Mouse (Mus musculus) granulocyte monocyte progenitor cell, adult 5-6 weeks (primary cell): Measurements from ENCODE around the gene Disp2. TPM values are rescaled to one million over a fixed set of nuclear protein-coding genes. Genes with fewer than 3 reads are reported as not detected.

Experiments used
- ATAC-seq: replicated peaks from 2 replicates; pipeline ENCODE4 v1.8.0; 2016; ENCODE audit warnings: mild to moderate bottlenecking, moderate TSS enrichment, inconsistent platforms; ENCODE audit not compliant: poor library complexity, severe bottlenecking
- total RNA-seq, 2 experiments: library from RNA; stranded (forward) in 1 of 2; stranded (reverse) in 1 of 2; fragments of 200-712, 200-1000 nt in 1 of 2; fragments of >200 nt in 1 of 2; fragmentation: Nextera tagmentation in 1 of 2; gene quantifications; 2 replicates each; pipeline ENCODE4 v1.2.3; 2014 to 2017

Gene Disp2
- total RNA-seq (2014; fragmentation: Nextera tagmentation) (not detected in 2 replicates), total RNA-seq (2017) (not detected in 2 replicates)

DNA sequence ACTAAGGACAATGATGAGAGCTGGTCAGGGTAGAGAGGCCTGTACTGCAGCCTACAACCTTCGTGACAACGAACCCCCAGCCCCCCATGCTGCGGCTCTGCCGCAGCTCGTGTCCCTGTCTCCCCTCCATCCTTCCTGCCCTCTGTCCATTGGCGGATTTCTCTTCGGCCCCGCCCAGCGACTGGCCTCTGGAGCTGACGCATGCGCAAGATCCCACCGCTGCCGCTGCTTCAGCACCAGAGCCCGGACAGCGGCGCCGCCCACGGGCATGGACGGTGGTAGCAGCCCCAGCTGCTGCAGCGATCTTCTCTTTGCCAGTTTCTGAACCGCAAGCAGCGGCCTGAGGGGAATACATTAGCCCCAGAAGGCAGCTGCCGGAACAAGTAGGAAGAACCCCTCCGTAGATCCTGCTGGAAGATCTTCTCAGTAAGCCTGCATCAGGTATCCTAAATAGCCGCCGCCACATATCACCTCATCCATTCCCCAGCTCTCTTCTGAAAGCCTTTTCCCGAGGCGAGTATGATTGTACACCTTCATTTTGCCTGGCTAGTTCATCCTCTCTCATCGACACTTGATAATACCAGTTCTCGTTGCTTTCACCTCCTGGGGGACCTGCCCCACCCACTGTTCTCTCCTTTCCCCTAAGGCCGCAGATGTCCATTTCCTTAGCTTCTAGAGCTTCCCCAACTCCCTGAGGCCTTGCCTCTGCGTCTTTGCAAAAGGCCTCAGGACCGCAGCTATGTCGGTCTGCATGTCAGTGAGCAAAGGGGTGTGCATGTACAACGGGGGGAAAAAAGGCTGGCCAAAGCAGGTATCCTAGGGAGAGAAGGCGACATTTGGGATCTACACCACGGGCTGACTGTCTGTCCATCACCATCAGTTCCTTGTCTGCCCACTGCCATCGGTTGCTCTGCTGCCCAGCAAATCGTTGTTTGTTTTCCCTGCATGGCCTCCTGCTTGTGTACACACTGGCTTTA, at the start of gene Disp2:
Disp2 (plus strand) TSS at position 216 of the 977 bp plus-strand sequence.
- peak; percentile 94 for ATAC-seq

DNA sequence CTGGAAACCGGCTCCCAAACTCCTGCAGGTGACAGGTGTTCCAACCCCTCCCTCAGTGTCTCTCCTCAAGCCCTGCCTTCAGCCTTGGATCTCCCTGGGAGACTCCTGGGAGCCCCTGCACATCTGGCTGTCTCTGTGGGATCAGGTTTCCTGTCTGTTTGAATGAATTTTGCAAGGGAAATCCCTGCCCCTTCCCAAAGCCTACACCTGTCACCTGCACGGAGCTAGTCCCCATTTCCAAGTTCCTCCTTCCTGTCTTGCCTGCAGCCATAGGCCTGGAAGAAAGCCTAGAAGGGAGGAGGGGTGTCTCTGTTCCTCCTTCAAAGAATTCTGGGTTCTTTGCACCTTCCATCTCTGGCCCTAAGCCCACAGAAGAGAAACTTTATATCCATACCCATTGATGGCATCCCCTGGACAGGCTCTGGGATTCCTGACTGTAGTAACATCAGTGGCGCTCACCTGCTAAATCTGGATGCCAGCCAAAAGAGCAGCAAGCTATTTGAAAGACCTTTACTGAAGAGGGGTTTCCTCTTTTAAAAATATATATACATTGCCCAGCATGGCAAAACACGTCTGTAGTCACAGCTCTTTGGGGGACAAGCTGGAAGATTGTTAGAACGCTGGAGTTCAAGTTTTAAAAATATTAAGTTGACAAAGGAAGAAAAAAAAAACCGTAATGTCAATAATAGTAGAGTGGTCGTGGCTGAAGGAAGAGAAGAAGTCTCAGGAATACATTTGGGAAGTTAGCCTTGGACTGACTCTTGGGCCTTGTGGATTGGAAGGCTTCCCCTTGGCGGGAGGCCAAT, 49.5 kb upstream of the Disp2 start:
- no peak for ATAC-seq

DNA sequence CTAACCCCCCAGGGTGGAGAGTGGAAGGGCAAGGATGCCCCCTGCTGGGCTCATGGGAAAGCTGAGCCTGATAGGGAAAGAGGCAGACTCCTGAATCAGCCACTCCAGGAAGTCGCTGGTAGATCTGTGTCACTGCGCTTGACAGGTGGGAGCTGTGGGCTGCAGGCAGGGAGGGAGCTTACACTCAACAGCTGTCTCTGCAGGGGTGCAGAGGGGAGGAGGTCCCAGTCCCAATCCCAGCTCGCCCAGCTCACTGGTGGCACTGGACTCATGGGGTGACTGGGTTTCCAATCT, 49.0 kb upstream of the Disp2 start:
- peak; percentile 53 for ATAC-seq

DNA sequence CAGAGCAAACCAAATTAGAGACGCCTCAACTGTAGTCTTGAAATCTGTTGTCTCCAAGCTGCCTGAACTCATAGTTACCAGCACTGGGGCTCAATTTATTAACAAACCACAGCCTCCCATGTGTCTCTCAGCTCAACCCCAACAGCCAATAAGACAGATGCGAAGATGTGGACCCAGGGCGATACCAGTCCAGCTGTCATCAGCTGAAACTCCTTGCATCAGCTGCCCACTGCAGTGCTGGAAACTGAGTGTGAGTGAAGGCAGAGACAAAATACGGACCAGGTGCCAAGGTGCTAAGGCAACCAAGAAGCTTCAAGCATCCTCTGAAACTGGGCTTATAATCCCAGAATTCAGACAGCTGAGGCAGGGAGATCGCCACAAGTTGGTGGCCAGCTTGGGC, 47.5 kb upstream of the Disp2 start:
- ATAC-seq = no peak

DNA sequence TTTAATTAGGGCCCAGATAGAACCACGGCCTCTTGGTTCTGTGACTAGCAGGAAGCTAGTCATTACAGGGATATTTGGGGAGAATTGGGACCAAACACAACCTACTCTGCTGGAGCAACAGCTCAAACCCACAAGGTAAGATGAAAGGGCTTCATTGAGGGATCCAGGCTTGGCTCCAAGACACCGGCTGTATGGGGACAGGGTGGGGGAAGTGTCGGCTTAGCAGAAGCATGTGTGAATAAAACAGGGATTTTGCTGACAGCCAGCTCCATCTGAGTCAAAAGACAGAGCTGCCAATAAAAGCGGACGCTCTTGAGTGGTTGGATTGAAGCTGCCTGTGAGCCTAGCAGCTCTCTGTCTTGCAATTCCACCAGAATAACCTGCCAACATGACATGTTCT, 46.2 kb upstream of the Disp2 start:
- no peak for ATAC-seq

DNA sequence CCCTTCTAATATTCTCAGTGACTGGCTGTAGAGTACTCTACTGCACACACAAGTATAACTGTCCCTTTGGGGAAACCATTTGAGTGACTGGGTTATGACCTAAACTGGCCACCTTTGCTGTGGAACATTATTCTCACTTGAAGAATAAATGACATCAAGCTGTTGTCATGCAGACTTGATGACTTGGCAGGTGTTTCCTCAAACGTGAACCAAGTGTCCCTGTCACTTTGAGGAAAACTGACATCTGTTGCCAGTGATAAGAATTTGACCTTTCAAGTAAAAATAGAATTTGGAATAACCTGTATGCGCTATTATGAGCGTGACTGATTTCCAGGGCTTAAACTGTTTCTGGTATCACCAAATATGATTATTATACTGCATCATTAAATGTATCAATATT, 39.2 kb upstream of the Disp2 start:
- ATAC-seq = no peak

DNA sequence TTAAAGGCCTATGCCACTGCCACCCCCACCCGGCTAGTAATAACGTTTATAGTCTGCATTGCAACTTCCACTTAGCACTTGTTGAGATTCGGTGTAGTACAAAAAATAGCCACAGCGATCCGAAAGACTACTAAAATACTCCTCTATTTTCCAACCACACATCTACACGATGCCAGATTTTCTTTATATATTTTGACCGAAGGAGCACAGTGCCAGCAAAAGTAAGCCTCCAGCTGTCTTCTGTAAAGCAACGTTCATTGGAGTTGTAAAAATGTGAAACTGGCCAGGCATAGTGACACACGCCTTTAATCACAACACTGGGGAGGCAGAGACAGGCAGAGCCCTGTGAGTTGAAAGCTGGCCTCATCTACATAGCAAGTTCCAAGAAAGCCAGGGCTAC, 38.3 kb upstream of the Disp2 start:
- ATAC-seq = no peak

DNA sequence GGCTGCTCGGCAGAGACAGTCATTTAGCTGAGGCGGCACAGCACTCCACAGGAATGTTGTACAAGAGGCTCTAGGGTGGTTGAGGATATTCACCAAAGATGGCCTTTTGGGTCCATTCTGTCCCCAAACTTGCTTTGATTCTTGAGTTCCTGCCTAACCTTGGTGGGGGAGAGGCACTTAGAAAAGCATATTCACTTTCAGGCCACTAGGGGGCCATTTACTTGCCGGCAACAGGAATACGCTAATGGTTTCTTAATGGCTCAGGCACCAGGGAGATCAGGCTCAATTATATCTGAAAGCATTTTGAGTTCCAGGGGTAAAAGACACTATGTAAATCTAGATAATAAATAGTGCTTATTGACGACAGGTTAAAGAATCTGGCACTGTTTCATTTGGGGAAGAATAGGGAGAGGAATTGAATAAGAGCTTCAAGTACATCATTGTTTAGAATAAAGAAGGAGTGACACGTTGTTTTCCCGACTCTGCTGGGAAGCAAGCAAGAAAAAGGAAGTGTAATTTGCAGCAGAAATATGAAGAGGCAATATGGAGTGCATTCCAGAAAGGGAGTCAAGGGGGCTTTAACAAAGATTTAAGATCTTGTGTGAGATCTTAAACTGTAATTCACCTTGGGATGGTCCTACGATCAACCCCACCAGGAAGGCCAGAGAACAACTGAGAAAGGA, 36.1 kb upstream of the Disp2 start:
- peak; percentile 38 for ATAC-seq

DNA sequence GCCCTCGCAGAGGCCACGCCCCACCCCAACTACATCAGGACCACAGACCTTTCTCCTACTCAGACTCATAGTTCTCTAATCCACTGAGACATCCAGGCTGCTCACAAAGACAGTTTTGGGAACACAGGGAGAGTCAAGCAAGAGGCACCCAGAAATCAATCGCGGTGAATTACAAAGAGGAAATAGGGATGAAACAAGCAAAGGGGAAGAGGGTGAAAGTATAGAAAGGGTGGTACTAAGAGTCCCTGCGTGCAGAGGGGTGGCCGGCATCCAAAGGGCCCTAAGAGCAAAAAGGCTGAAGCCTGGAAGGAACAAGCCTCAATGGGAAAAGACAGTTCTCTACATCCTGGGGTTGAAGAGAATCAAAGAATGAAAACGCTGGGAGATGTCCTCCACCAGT, 34.9 kb upstream of the Disp2 start:
- peak; percentile 35 for ATAC-seq

DNA sequence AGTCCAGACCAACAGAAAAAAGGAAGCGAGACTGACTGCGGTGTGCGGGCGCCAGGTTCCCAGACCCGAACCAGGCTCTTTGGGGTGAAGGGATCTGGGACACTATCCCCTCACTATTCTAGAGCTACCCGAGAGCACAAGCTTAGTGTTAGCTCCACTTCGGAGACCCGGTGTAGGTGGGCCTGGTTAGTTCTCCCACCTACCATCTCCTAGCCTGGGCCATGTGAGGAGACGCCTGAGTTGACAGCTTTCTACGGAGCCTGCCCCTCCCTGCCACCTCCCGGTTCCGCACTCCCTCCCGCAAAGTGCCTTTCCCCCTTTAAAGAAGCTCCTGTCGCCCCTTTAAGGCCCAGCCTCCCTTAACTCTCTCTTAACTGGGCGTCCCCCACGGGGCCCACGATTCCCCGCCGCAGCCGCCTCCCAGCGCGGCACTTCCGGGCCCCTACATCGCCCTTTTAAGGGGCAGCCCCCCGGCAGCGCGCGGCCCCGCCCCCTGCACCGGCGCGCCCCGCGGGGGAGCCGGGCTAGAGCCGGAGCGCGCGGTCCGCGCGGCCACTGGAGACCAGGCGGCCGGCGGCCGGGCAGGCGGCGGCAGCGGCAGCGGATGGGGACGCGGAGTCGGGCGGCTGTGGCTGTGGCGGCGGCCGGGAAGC, 34.2 kb upstream of the Disp2 start, which contains the start of gene Inafm2:
Inafm2 (plus strand) TSS at position 527 of the 653 bp plus-strand sequence.
- peak; percentile 65 for ATAC-seq

DNA sequence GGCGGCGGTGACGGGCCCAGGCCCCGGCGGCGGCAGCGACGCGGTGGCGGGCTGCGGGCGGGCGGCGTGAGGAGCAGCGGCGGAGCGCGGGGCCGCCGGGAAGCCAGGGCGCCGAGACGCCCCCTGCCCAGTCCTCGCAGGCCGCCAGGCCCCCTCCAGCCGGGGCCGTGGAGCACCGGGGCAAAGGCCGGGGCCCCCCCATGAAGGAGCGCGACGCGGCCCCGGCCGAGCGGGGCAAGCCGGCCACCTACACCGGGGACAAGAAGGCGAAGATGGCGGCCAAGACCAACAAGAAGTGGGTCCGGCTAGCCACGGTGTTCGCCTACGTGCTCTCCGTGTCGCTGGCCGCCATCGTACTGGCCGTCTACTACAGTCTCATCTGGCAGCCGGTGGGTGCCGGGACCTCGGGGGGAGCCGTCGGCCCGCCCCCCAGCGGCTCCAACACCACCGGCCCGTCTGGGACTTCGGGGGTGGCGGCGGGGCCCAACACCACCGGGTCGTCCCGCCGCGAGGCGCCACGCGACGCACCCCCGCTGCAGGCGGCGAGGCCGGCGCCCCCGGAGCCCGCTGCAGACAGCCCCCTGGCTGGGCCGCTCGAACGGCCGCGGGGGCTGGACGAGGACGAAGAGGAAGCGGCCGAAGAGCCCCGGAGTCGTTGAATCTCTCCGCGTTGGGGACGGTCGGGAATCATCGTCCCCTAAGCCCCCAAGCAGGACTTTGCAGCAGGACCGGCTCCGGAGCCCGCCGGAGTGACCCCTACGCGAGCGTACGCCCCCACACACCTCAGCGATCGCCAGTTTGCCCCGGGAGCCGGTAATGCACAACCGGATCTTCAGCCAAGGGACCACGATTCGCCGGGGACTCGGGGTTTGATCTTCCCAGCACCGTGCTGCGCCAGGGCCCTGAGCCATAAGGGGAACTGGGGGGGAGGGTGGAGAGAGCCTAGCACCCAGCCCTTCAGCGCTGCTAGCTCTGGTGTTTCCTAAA, 33.3 kb upstream of the Disp2 start:
- peak; percentile 23 for ATAC-seq

DNA sequence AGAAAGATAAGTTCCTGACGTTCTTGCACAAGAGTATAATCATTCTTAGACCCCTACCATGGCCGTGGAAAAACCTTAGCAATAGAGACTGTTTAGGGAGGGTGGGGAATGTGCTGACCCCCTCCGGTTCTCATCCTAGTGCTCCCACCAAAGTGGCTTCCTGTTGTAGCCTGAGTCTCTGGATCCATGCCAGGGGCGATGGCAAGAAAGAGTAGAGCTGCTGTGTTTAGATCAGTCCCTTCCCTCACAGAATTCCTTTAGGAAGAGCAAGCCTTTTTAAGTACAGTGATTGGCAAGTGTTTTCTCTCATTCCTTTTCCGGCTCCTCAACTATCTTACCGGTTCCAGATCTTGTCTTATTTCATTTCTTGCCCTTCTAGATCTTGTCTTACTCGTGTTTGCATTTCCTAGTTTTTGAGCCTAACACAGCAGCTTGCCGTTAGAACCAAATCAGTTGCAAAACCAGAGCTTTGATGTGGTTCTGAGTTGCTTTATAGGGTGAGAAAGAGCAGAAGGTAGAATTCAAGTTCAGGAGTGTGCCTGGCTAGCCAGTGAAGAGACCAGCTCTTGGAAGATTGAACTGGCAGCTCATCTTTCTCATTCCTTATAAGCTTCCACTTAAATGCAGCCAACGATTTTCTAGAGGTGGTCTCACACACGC, 32.1 kb upstream of the Disp2 start:
- ATAC-seq = no peak

DNA sequence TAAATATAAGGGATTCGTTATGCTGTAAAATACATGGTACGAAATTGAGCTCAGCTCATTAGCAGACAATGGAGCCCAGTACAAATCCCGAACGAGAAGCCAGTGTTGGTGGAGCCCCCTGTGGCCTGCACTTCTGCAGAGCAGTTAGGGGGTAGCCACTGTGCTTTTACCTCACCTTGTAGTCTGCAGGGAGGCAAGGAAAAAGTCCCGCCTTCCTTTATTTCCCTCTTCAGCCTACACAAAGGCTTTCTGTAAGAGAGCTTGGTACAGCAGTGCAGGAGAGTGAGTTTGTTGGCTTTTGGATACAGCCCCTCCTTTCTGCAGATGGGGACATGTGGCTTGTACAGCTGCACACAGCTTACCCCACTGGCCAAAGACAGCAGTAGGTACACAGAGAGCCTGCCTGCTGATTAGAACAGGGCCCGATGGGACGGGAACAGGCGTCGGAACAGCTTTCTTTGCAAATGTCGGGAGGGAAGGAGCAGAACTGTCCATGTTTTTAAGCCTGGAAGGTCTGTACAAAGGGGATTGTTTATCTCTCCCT, 30.1 kb upstream of the Disp2 start:
- no peak for ATAC-seq

DNA sequence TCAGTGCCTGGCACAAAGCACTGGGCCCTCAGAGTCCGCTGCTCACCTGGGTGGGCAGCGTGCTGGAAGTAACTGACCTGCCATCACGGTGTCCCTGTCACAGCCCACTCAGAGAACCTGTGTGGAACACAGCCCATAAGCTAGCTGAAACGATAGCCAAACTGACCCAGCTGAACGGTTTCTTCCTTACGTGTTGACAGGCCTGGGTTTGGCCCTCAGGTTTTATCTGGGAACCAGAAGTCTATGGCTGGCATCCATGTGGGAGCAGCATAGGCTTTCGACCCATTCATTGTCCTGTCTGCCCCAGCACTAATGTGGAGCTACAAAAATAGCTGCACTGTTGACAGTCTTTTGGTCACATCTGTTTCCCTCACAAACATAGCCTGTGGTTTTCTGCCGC, 29.0 kb upstream of the Disp2 start:
- ATAC-seq = no peak

DNA sequence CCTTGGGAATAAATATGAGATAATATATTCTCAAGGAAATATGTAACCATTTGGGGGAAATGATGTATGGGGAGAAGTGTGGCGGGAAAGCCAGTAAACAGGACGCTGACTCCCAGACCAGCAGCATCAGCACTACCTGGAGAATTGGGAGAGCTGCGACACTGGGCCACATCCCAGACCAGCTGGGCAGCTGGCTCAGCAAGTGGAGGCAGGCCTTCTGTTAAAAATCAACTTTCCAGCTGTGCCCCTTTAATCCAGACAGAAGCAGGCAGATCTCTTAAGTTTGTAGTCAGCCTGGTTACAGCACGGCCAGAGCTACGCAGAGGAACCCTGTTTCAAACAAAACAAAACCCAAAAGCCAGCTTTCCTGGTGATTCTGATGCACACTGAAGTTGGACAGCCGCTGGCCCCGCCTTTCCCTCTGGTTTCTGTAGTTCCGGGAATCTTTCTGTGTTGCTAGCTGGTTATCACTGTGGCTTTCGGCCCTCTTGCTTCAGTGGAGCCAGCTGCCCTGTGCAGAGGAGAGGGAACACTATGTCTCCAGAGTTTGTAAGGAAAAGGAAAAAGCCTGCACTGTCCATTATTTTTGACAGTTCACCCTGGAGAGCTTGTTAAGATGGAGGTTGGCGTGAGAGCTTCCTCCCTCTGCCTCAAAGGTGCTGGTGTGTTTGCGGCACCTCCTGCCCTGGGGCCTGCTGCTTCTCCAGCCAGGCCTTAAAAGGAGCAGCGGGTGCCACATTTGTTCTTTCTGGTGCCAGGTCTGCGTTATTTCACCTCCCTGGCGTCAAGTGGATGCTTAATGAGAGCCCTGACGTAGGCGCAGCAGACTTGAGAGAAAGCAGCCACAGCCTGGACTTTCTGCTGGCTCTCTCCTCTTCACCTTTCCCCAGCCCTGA, 27.4 kb upstream of the Disp2 start:
- ATAC-seq = no peak

DNA sequence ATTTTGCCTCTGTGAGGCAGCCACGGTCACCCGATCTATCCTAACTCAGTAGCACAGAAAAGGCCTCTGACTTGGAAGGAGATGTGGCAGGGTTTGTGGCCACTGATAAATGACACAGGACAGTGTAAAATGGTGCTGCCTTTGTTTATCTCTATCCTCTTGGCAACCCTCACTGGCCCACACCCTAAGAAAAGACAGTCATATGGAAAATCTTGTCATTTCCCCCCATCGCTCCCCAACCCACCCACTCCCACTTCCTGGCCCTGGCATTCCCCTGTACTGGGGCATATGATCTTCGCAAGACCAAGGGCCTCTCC, 26.8 kb upstream of the Disp2 start:
- ATAC-seq = no peak

DNA sequence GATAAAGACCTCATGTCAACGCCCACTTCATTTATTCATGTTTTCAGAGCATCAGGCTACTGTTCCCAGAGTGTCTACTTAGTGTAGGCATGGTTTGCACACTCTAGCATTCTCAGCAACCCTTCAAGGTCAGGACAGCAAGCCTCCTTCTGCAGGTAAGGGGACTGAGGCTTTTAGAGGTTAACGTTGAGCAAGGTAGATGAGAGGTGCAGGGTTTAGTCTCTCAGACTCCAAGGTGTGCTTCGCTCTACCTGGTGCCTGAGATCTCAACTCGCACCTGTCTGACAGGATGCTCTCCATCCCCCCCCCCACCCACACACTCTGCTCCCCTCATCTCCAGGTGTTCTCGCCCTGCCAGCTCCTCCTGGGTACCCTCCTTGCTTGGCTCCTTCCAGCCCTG, 25.4 kb upstream of the Disp2 start:
- ATAC-seq = no peak
